Mouse (Mus musculus): ENCODE data around the gene Esf1.
"Not testable (repeated sequence)": the region's sequence is repeated elsewhere in the genome, so short reads cannot be mapped to it uniquely, and the experiment has no call there.

The Esf1 gene

GRCm38 (mm10) chr2:140093433-140093832, 76.9 kb downstream of the Esf1 start:
- no peak for DNase-seq

DNA sequence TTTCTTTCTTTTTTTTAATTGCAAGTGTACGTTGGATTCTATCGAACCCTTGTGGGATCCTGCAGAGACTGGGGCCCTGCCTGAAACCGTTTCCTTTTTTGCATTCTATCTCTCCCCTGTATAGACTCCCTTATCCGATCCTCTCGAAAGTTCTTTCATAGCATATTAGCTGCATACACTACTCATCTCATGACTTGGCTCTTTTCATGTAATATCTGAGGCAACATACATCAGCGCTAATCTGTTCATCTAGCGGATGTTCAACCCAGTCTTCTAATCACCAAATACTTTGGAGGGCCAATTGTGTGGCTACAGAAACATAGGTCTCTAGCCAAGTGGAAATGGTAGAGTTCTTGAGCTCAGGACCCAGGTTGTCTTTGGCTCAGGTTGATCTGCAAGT, 86.1 kb downstream of the Esf1 start:
- no peak for DNase-seq

GRCm38 (mm10) chr2:140080747-140081577, 89.4 kb downstream of the Esf1 start:
- DNase-seq: no peak

GRCm38 (mm10) chr2:140079284-140079683, 91.1 kb downstream of the Esf1 start:
- DNase-seq: not testable (repeated sequence)

GRCm38 (mm10) chr2:140078600-140079280, 91.6 kb downstream of the Esf1 start:
- no peak for DNase-seq

GRCm38 (mm10) chr2:140077476-140077875, 92.9 kb downstream of the Esf1 start:
- no peak for DNase-seq

DNA sequence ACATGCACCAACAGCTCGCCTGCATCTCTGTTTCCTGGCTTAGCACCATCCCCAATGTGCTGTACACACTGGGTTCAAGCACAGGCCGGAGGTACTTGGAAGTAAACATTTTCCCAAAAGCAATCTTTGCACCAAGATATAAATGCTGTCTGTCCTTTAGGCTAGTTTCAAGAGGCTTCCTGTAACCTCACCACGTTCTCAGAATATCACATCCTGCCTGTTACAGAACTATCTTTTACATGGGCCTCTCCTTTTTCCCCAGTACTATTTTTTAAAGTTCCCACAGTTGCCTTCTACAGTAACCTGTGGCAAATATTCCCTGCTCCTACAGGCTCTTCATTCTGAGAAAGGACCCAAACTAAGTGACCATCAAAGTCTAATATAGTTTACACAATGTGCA, 95.2 kb downstream of the Esf1 start:
- no peak for DNase-seq

Data from cerebellum, adult 9-10 months (tissue).